Mouse (Mus musculus) ES-Bruce4 (cell line): Measurements from ENCODE around the gene Gli2.

ENCODE experiments used
- CTCF ChIP-seq: IDR thresholded peaks from one replicate; pipeline ENCODE4 v1.8.1; 2011; ENCODE audit warnings: low read depth, low read length
- EP300 ChIP-seq: IDR thresholded peaks from 2 replicates; pipeline ENCODE4 v1.6.1; 2011; ENCODE audit warnings: low read depth, low read length; ENCODE audit not compliant: insufficient read depth
- POLR2A ChIP-seq: IDR thresholded peaks from one replicate; pipeline ENCODE4 v1.8.1; 2011; ENCODE audit warnings: low read length; ENCODE audit not compliant: insufficient read depth

- no peak for TF ChIP-seq CTCF
- TF ChIP-seq POLR2A, result no peak
- no peak for TF ChIP-seq EP300
Measured at GRCm38 (mm10) chr1:118858101-118858500, 195.3 kb downstream of the Gli2 start.
